Mouse (Mus musculus) neural tube, embryonic 14.5 days (tissue): ENCODE data around the gene Ajap1. TPM values are rescaled to one million over a fixed set of nuclear protein-coding genes. Genes with fewer than 3 reads are reported as not detected.

Source experiments
- ATAC-seq: fragments of 200-750 bp; cut with Nextera tagmentation; 2 replicates; pipeline ENCODE4 v1.8.0; 2017; ENCODE audit warnings: low read depth, mild to moderate bottlenecking, moderate TSS enrichment, moderate library complexity
- H3K27ac ChIP-seq: fragments of 300-500 bp; sonication (generic); 2 replicates; pipeline ENCODE4 v1.5.1; 2014; ENCODE audit warnings: low read depth, mild to moderate bottlenecking, control low read depth, low read length, moderate library complexity, mixed read lengths
- H3K27me3 ChIP-seq: fragments of 300-500 bp; sonication (generic); 2 replicates; pipeline ENCODE4 v1.6.1; 2014; ENCODE audit warnings: low read length; ENCODE audit not compliant: control insufficient read depth, insufficient read depth
- H3K36me3 ChIP-seq: fragments of 300-500 bp; sonication (generic); 2 replicates; pipeline ENCODE4 v1.6.1; 2014; ENCODE audit warnings: low read length, mixed read lengths; ENCODE audit not compliant: control insufficient read depth, insufficient read depth
- H3K4me1 ChIP-seq: fragments of 300-500 bp; sonication (generic); 2 replicates; pipeline ENCODE4 v1.6.1; 2014; ENCODE audit warnings: low read length; ENCODE audit not compliant: control insufficient read depth, insufficient read depth
- H3K4me2 ChIP-seq: fragments of 300-500 bp; sonication (generic); 2 replicates; pipeline ENCODE4 v1.6.1; 2014; ENCODE audit warnings: mild to moderate bottlenecking, low read depth, low read length, control low read depth
- H3K4me3 ChIP-seq: fragments of 300-500 bp; sonication (generic); 2 replicates; pipeline ENCODE4 v1.5.1; 2014; ENCODE audit warnings: low read depth, low read length, control low read depth, mixed read lengths
- H3K9ac ChIP-seq: fragments of 300-500 bp; sonication (generic); replicated peaks from 2 replicates; pipeline ENCODE4 v1.6.1; 2014; ENCODE audit warnings: low read depth, mild to moderate bottlenecking, control low read depth, low read length, mixed read lengths
- H3K9me3 ChIP-seq: fragments of 300-500 bp; sonication (generic); 2 replicates; pipeline ENCODE4 v1.6.1; 2016; ENCODE audit warnings: low read length; ENCODE audit not compliant: control insufficient read depth
- WGBS: fragments of 180-500 bp; shearing (Covaris S2); extraction: QIAGEN DNeasy Blood & Tissue Kit; methylation state at CpG from one replicate; pipeline ENCODE4 v1.1.7; 2014; 5-methylcytosine and 5-hydroxymethylcytosine counted together
- polyA plus RNA-seq: library from polyadenylated mRNA; unstranded; fragments of >200 nt; fragmentation: Nextera tagmentation; extraction: Ambion mirVana; gene quantifications from 2 replicates; pipeline ENCODE4 v1.2.1, GENCODE M21; 2014

Gene Ajap1
- polyA plus RNA-seq, 1 experiment from 2014 or later, result 30.6 TPM

GRCm38 (mm10) chr4:153437196-153437595, 45.4 kb downstream of the Ajap1 start:
- H3K36me3 ChIP-seq, result no peaks in the 10 kb centered on the region
- H3K4me1 ChIP-seq, result peaks cover 18% of the 10 kb centered on the region
- WGBS, result 79% methylated on average over 9 of the region's 9 CpGs
- H3K27me3 ChIP-seq, result no peaks in the 10 kb centered on the region
- no peaks in the 10 kb centered on the region for H3K9me3 ChIP-seq
- no peak overlapping the region for H3K4me3 ChIP-seq
- no peak for ATAC-seq
- H3K9ac ChIP-seq, result no peak overlapping the region
- H3K27ac ChIP-seq, result no peak overlapping the region; the same call in 1 of the 2 replicates
- no peak overlapping the region for H3K4me2 ChIP-seq

DNA sequence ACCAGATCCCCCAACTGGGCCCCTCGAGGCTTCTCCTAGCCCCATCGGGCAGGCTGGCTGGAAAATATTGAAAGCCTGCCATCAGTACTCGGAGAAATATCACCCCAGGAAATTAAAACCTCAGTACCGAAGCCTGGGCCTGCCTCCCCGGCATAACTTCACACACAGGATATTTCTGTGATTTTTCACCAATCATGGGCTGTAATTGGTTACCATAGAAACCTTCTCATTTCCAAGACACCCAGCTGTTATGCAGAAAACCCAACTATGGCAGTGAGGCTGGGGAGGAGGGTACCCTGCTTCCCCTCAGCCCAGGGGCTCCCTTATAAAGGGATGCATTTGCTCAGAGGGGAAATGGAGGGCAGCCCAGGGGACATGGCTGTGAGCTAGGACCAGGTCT, 46.7 kb downstream of the Ajap1 start:
- H3K4me3 ChIP-seq, result no peak overlapping the region
- H3K4me1 ChIP-seq, result peaks cover 18% of the 10 kb centered on the region
- ATAC-seq, result peak; percentile 19; the same call in 1 of the 2 replicates
- no peaks in the 10 kb centered on the region for H3K27me3 ChIP-seq
- 0 out of 2 replicates have a peak overlapping the region, but pooled peaks have one; percentile 4 for H3K9ac ChIP-seq
- peak overlapping the region; percentile 74 for H3K27ac ChIP-seq
- no peaks in the 10 kb centered on the region for H3K9me3 ChIP-seq
- WGBS, result 47% methylated on average over 5 of the region's 5 CpGs
- no peak overlapping the region for H3K4me2 ChIP-seq
- 0 out of 2 replicates have a peak, but pooled peaks cover 2% of the 10 kb centered on the region for H3K36me3 ChIP-seq

DNA sequence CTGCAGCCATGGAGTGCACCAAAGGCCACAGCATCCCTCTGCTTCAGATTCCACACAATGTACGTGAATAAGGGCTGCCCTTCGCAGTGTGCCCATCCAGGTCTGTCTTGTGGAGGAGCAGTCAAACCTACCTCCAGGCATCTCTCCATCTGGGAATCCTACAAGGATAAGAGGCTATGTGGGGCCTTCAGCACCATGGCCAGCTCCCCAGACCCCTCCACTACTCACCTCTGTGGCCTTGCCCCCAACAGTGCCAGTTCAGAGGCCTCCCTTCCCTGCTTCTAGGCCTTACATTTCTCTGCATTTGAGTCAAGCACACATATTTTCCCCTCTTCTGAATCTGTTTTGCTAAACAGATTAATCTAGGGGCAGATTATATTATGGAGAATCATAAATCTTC, 52.6 kb downstream of the Ajap1 start:
- H3K27me3 ChIP-seq, result no peaks in the 10 kb centered on the region
- no peak overlapping the region for H3K4me3 ChIP-seq
- 0 out of 2 replicates have a peak, but pooled peaks cover 2% of the 10 kb centered on the region for H3K36me3 ChIP-seq
- no peak overlapping the region for H3K9ac ChIP-seq
- H3K4me2 ChIP-seq, result no peak overlapping the region
- peaks cover 15% of the 10 kb centered on the region for H3K4me1 ChIP-seq
- WGBS, result 87% methylated on average over 2 of the region's 2 CpGs
- H3K27ac ChIP-seq, result no peak overlapping the region
- no peaks in the 10 kb centered on the region for H3K9me3 ChIP-seq
- ATAC-seq, result no peak

DNA sequence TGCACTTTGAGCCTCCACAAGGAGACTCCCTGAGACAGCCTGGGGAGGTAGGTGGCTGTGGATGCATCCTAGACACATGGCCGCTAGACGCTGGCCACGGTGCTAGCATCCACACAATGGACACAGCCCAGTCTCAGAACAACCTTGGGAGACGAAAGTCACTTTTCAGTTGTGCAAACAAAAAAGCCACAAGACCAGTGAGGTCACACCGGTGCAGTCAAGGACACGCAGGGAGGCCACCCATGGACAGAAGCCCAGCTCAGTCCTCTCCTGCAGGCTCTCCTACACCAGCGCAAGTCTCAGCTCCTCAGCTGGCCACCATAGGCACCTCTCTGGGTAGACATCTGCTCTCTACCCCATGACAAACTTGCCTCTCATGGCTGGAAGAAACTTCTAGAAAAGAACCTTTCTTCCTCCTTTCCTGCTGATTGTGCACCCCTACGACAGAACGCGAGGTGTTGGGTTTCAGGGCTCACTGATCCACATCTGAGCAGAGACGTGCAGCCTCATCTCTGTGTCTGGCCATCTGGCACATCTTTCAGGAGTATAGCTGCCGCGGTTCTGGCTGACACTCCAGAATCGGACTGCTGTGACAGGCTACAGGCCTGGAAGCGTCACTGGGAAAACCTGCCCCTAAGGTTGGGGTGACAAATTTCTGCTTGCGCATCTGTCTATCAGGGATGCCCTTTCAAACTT, 56.5 kb downstream of the Ajap1 start:
- no peak overlapping the region for H3K4me2 ChIP-seq
- no peak for ATAC-seq
- H3K36me3 ChIP-seq, result no peaks in the 10 kb centered on the region
- 81% methylated on average over 16 of the region's 16 CpGs for WGBS
- no peaks in the 10 kb centered on the region for H3K27me3 ChIP-seq
- no peak overlapping the region for H3K4me3 ChIP-seq
- H3K4me1 ChIP-seq, result peaks cover 15% of the 10 kb centered on the region
- H3K27ac ChIP-seq, result no peak overlapping the region; the same call in 1 of the 2 replicates
- no peaks in the 10 kb centered on the region for H3K9me3 ChIP-seq
- H3K9ac ChIP-seq, result no peak overlapping the region

GRCm38 (mm10) chr4:153424324-153424723, 58.3 kb downstream of the Ajap1 start:
- H3K4me3 ChIP-seq, result no peak overlapping the region
- no peak for ATAC-seq
- no peak overlapping the region for H3K4me2 ChIP-seq
- H3K27ac ChIP-seq, result no peak overlapping the region
- 86% methylated on average over 10 of the region's 10 CpGs for WGBS
- no peaks in the 10 kb centered on the region for H3K27me3 ChIP-seq
- no peaks in the 10 kb centered on the region for H3K36me3 ChIP-seq
- peaks cover 15% of the 10 kb centered on the region for H3K4me1 ChIP-seq
- no peak overlapping the region for H3K9ac ChIP-seq
- no peaks in the 10 kb centered on the region for H3K9me3 ChIP-seq

GRCm38 (mm10) chr4:153417926-153418325, 64.7 kb downstream of the Ajap1 start:
- Histone ChIP-seq H3K27ac (no peak overlapping the region), H3K9ac (no peak overlapping the region), H3K36me3 (no peaks in the 10 kb centered on the region), H3K4me2 (peak overlapping the region; percentile 17; the same call in 1 of the 2 replicates), H3K27me3 (no peaks in the 10 kb centered on the region), H3K9me3 (no peaks in the 10 kb centered on the region), H3K4me1 (peaks cover 10% of the 10 kb centered on the region; the same call in 1 of the 2 replicates), H3K4me3 (no peak overlapping the region)
- 3% methylated on average over 12 of the region's 12 CpGs for WGBS
- 0 out of 2 replicates have a peak, but pooled peaks have one; percentile 19 for ATAC-seq

DNA sequence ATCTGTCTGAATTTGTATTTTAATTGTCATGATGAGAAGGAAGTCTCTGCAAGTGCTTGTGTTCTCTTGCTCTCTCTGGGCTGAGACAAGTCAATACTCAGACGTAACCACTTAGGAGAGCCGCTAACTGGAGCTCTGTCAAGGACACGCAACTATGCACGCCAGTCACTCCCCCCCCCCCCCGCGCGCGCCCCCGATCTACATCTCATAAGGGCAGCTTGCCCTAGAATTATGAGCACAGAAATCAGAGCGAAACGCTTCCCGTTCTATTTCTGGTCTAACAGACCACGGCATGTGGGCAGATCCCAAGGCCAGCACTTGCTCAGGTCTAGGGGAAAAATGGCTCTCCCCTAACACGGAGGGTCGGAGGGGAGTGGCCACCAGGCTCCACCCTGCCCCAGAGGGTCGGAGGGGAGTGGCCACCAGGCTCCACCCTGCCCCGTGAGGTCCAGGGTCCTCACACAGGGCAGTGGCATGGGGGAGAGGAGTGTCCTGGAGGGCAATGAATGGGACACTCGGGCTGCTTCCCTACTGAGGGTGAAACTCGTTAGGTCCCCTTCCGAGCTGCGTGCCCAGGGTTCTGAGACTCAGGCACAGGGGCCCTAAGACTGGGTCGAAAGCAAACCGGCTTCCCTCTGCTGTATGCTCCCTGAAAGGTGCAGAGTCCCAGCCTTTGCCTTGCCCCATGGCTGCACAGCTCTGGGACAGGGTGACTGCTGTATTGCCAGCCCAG, 65.3 kb downstream of the Ajap1 start:
- ATAC-seq, result peak; percentile 47; the same call in 1 of the 2 replicates
- H3K4me1 ChIP-seq, result peaks cover 10% of the 10 kb centered on the region; the same call in 1 of the 2 replicates
- peak overlapping the region; percentile 2; the same call in 1 of the 2 replicates for H3K4me3 ChIP-seq
- H3K27ac ChIP-seq, result no peak overlapping the region
- H3K4me2 ChIP-seq, result peak overlapping the region; percentile 30
- no peaks in the 10 kb centered on the region for H3K27me3 ChIP-seq
- no peaks in the 10 kb centered on the region for H3K9me3 ChIP-seq
- no peak overlapping the region for H3K9ac ChIP-seq
- H3K36me3 ChIP-seq, result no peaks in the 10 kb centered on the region
- WGBS, result 4% methylated on average over 22 of the region's 23 CpGs

DNA sequence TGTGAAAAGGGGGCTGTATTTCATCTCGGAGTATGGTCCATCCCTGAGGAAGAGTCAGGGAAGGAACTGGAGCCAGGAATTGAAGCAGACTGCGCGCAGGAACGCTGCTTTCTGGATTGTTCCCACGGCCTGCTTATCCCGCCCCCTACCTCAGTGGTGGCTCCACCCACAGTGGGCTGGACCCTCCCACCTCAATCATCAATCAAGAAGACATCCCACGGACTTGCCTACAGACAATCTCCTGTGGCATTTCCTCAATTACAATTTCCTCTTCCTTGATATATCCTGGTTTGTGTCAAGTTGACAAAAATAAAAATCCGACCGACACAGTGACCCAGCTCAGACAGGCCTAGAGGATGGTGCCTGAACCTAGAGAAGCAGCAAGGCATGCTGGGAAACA, 66.5 kb downstream of the Ajap1 start:
- Histone ChIP-seq H3K4me2 (no peak overlapping the region), H3K27ac (no peak overlapping the region), H3K27me3 (no peaks in the 10 kb centered on the region), H3K36me3 (no peaks in the 10 kb centered on the region), H3K4me1 (peaks cover 10% of the 10 kb centered on the region; the same call in 1 of the 2 replicates), H3K4me3 (no peak overlapping the region), H3K9me3 (no peaks in the 10 kb centered on the region), H3K9ac (no peak overlapping the region)
- ATAC-seq, result no peak
- 59% methylated on average over 9 of the region's 9 CpGs for WGBS

GRCm38 (mm10) chr4:153398421-153398820, 84.2 kb downstream of the Ajap1 start:
- no peak overlapping the region for H3K27ac ChIP-seq

More at GRCm38 (mm10) chr4:153398421-153398820, 84.2 kb downstream of the Ajap1 start:
- H3K4me3 ChIP-seq, result no peak overlapping the region
- WGBS, result 86% methylated on average over 8 of the region's 8 CpGs
- no peaks in the 10 kb centered on the region for H3K36me3 ChIP-seq
- no peaks in the 10 kb centered on the region for H3K9me3 ChIP-seq
- H3K9ac ChIP-seq, result no peak overlapping the region
- ATAC-seq, result no peak
- no peak overlapping the region for H3K4me2 ChIP-seq
- no peaks in the 10 kb centered on the region for H3K27me3 ChIP-seq
- H3K4me1 ChIP-seq, result no peaks in the 10 kb centered on the region
